Mouse (Mus musculus): ENCODE results near the gene Sema7a.

The Sema7a gene

DNA sequence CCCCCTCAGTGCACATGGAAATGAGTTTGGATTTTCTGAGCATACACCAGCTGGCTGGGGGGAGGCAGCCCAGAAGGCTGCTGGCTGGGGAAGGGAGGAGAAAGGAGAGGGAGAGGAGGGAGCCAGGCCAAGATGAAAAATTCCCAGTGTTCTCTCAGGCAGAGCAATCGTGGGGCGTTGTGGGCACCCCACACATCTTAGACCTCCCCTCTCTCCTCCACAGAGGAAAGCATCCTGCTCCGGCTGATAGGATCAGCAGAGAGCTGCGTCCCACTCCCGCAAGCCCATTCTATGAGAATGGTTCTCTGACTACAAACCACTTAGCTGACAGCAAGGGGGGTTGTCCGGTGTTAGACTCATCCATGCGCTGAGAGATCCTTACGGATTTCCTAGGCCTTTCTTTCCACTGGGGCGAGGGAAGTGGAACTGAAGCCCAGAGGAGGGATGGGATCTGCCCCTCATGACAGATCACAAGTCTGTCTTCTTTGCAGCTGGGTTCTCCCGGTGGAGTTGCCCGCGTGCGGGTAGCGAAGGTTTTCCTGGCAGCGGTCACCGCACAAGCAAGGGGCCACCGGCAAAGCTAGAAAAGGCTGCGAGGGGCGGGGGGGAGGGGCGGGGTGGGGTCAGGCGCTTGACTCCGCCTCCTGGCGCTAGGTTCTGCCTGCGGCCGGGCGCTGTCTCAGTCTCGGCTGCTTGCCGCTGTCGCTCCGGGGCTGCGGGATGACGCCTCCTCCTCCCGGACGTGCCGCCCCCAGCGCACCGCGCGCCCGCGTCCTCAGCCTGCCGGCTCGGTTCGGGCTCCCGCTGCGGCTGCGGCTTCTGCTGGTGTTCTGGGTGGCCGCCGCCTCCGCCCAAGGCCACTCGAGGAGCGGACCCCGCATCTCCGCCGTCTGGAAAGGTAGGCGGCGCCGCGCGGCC lies at the start of gene Sema7a:
Gene Sema7a (plus strand): TSS at position 682 of the 918 bp plus-strand sequence.
- no peak for DNase-seq (ENCODE audit: low spot score)

GRCm38 (mm10) chr9:57900478-57900877 lies 39.4 kb upstream of the Sema7a start:
- DNase-seq (ENCODE audit: low spot score), result no peak

- no peak for DNase-seq (ENCODE audit: low spot score)
Observed at GRCm38 (mm10) chr9:57901197-57901596, 38.7 kb upstream of the Sema7a start.

- no peak for DNase-seq (ENCODE audit: low spot score)
Observed at GRCm38 (mm10) chr9:57901601-57902000, 38.3 kb upstream of the Sema7a start.

DNA sequence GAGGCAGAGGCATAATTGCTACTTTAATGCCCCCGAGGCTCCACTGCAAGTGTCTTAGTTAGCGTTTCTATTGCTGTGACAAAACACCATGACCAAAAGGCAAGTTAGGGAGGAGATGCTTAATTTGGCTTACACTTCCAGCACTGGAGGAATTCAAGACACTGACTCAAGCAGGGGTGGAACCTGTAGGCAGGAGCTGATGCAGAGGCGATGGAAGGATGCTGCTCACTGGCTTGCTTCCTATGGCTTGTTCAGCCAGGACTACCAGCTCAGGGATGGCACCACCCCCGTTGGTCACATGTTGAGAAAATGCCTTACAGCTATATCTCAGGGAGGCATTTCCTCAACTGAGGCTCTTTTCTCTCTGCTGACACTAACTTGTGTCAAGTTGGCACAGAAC lies 37.8 kb upstream of the Sema7a start:
- no peak for DNase-seq (ENCODE audit: low spot score)

DNA sequence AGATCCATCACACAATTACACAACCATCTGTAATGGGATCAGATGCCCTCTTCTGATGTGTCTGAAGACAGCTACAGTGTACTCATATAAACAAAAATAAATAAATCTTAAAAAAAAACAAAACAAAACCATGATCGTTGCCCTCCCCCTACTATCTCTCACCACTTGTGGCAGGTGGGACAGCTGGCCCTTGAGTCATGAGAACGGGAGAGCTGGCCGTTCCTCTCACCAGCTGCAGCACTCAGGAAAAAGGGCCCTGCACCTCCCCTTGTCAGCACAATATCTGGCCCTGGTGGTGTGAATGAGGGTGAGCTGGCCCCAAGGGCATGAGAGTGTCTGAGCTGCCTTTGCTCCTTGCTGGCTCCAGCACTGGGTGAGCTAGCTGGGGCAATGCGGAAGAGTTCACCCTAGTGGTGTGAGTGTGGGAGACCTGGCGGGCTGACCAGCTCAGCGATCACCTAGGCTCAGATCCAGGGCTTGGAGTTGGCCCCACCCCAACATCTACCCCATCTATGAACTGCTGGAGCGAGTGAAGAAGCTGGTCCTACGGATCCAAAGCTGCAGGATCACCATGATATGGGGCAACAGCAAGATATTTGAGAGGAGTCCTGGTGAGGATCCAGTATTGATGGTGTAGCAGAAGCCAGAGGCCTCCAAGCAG lies 36.2 kb upstream of the Sema7a start:
- DNase-seq (ENCODE audit: low spot score), result no peak

DNA sequence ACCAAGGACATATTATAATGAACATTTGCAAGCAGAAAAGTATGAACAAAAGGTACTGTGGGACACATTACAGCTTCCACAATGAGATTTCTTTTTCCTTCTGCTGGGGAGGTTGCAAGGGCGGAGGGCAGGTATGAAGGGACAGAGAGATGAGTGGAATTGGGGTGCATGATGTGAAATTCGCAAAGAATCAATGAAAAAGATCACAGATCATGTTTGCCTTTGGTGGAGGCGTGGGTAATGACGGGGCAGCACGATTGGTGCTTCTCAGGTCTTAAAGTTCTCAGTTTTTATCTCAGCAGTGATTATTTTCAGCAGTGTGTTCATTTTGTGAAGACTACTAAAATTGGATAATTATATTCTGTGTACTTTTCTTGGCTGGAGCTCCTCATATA lies 35.7 kb upstream of the Sema7a start:
- DNase-seq (ENCODE audit: low spot score), result no peak

- DNase-seq (ENCODE audit: low spot score), result no peak
Observed at GRCm38 (mm10) chr9:57907206-57907605, 32.7 kb upstream of the Sema7a start.

DNA sequence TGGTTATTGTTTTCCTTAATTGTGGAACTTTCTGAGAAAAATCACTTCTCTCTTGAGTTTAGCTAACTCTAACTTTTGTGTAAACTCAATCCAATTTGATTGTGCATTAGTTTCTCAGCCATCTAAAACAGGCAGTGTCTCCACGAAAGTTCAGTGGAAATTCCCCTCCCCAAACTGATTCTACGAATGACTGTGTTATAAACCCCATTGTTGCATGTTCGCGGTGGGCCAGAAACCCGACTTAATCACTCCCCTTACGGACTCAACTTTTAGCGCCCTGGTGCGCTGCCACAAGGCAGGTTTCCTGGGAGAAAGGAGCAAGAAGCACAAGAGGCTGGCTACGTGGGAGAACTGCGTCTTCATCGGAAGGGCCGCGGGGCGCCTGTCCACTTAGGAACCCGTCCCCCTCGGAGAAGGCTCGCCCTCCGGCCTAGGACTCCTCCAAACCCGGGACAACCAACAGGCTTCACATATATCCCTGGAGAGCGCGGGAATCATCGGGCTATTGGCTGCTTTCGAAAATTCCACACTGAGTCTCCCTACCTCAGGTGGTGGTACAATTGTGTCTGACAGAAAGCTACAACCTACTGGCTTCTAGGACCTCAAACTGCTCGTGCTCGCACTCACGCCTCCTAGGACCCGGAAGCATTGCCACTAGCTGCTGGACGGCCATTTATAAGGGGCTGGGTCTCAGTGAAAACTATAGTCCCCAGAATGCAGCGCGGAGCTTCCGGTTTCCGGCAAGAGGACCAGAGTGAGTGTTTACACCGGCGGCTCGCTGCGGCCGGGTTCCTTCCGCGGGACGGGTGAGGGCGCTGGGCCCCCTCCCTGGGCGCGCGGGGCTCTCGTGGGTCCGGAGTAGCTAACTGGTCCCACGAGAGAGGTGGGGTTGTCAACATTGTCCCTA lies 29.4 kb upstream of the Sema7a start, which contains the start of gene Ubl7:
Gene Ubl7 (plus strand): TSS at position 726 of the 907 bp plus-strand sequence.
- peak; percentile 84 for DNase-seq (ENCODE audit: low spot score)

GRCm38 (mm10) chr9:57912571-57912970 lies 27.3 kb upstream of the Sema7a start:
- DNase-seq (ENCODE audit: low spot score), result no peak

- no peak for DNase-seq (ENCODE audit: low spot score)
Observed at GRCm38 (mm10) chr9:57921491-57922060, 18.3 kb upstream of the Sema7a start.

DNA sequence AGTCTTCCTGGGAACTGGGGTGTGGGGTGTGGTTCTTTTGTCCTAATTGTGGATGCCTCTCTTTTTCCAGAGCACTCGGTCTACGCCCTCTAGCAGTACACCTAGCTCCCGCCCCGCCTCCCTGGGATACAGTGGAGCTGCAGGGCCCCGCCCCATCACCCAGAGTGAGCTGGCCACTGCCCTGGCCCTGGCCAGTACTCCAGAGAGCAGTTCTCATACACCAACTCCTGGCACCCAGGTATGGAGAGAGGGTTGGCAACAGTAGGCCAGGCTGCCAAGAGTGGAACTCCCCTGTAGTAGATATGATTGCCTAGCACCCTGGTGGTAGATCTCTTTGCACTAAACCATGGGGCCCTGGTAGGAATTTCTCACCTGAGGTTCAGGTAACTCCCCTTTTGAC lies 17.5 kb upstream of the Sema7a start:
- no peak for DNase-seq (ENCODE audit: low spot score)

- DNase-seq (ENCODE audit: low spot score), result no peak
Observed at GRCm38 (mm10) chr9:57923046-57923445, 16.9 kb upstream of the Sema7a start.

- DNase-seq (ENCODE audit: low spot score), result no peak
Observed at GRCm38 (mm10) chr9:57931166-57931767, 8.6 kb upstream of the Sema7a start.

GRCm38 (mm10) chr9:57932253-57932652 lies 7.7 kb upstream of the Sema7a start:
- no peak for DNase-seq (ENCODE audit: low spot score)

GRCm38 (mm10) chr9:57932831-57933602 lies 6.9 kb upstream of the Sema7a start:
- no peak for DNase-seq (ENCODE audit: low spot score)

GRCm38 (mm10) chr9:57935683-57936437 lies 4.1 kb upstream of the Sema7a start:
- DNase-seq (ENCODE audit: low spot score), result peak; percentile 47

- no peak for DNase-seq (ENCODE audit: low spot score)
Observed at GRCm38 (mm10) chr9:57937171-57937570, 2.7 kb upstream of the Sema7a start.

GRCm38 (mm10) chr9:57937651-57938050 lies 2.3 kb upstream of the Sema7a start:
- DNase-seq (ENCODE audit: low spot score), result no peak
